Mouse (Mus musculus): ENCODE measurements around the gene Lingo4.

DNA sequence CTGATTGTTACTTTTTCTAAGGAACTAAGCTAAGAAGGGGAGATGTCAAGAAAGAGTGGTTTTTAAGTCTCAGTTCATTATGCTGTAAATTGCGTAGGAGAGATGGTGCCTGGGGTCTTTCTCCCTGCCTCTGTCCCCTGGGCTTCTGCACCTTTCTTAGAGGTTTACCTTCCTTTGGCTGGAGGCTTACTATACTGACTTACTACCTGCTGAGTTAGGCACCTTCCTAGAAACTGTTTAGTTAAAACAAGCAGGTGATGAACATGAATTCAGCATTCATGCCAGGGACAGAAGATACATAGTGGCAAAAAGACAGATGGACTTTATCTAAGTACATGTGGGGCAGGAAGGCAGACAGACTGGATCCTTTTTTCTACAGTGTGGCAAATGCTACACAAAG is 2.0 kb upstream of the Lingo4 start:
- TF ChIP-seq CTCF (IDR thresholded peaks at IDR 0.05; ENCODE audit: low read depth) (no peak), EP300 (optimal IDR thresholded peaks at IDR 0.05) (no peak)
